Mouse (Mus musculus): ENCODE results near the gene Emb. TPM values are rescaled to one million over a fixed set of nuclear protein-coding genes. Genes with fewer than 3 reads are reported as not detected.
"Not testable (repeated sequence)": the region's sequence is repeated elsewhere in the genome, so short reads cannot be mapped to it uniquely, and the experiment has no call there.

Emb gene
- 10 to 100 TPM; 18.5 to 19.1 TPM for total RNA-seq (2021)

DNA sequence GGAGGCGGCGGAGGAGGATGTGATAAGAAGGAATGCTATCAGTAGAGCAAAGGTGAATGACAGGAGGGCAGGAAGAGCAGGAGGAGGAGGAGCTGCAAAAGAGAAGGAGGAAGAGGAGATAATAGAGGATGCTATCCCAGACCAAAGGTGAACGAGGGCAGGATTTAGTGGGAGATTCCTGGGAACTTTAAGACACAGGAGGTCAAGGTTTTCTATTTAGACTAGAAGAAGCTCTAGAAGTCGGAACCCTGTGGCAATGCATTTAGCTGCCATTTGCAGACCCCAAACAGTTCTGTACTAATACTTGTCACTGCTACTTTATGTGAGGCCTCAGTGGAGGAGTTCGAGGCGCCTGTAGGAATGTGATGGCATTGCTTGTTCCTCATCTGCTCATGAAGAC is at the start of gene Emb:
Emb (plus strand) TSS at position 301 of the 400 bp plus-strand sequence.
- no peak for DNase-seq (ENCODE audit: extremely low spot score in 1 of 2, low spot score in 2 of 2)
- intact Hi-C loops (cut with DNase I): no loop called here

DNA sequence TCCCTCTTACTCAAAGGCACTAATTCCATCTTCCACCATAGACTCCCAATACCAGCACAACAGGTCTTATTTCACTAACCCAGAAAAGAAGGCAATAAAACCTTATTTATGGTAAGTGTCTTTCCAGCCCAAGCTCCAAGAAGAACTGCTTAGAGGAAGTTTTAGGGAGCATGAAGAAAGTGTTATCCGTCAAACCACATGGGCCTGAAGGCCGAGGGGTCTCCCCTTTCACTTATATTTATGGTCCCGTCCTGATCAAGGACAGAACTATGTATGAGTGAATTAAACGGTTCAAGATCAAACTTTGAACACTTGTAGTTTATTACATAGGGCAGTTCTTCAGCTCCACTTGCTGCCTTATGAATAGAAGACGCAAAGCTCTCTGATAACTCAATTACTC is 44.4 kb upstream of the Emb start:
- intact Hi-C loops (cut with DNase I): no loop called here
- no peak for DNase-seq (ENCODE audit: extremely low spot score in 1 of 2, low spot score in 2 of 2)

DNA sequence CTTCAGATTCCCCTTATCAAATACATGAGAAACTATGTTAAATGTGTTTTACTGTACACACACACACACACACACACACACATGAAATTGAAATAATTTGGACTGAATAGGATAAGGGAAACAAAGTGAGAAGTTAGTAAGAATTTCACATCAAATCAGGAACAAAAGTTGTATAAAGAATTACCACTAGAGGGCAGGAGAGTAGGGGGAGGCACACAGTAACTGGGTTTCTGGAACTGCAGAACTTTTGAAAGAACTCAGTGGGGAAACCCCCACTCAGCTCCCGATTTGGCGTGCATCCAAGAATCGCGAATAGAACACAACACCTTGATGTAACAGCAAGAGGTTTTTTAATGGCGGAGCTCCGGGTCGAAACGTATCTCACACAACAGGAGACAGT is 43.3 kb upstream of the Emb start:
- intact Hi-C loops (cut with DNase I): no loop called here
- DNase-seq (ENCODE audit: extremely low spot score in 1 of 2, low spot score in 2 of 2): no peak

DNA sequence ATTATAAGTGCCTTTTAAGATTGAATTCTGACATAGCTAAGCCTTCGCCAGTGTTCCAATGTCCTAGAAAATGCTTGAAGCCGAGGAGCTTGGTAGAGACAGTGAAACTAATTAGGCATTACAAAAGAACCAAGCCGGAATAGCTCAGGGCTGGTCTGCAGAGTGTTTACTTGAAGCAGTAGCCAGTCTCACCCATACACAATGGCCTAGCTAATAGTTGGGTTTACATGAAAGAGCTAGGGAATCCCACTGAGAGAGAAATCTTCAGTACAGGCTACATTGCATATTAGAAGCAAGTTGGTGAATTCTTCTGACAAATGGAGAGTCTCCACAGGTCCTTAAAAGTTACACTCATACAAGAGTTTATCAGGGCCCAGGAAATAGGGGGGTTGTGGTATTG is 27.4 kb upstream of the Emb start:
- DNase-seq (ENCODE audit: extremely low spot score in 1 of 2, low spot score in 2 of 2); intact Hi-C loops (cut with DNase I): not testable (repeated sequence)

DNA sequence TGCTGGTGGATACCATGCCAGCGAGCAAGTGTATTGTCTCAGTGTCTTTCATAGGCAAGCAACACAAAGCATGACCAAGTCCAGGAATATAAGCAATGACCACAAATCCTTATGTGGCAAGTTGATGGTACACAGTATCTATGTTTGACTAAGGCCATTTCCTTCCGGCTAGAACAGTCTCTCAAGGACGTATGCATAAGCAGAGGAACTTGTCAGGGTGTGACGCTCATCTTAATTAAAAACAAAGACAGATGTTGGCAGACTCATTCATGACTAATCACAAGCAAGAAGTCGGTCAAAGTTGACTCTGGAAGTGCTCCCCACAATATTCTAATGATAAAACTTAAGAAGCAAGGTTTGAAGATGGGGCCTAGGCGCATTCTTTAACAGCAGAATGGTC is 25.0 kb upstream of the Emb start:
- intact Hi-C loops (cut with DNase I): no loop called here
- no peak for DNase-seq (ENCODE audit: extremely low spot score in 1 of 2, low spot score in 2 of 2)

DNA sequence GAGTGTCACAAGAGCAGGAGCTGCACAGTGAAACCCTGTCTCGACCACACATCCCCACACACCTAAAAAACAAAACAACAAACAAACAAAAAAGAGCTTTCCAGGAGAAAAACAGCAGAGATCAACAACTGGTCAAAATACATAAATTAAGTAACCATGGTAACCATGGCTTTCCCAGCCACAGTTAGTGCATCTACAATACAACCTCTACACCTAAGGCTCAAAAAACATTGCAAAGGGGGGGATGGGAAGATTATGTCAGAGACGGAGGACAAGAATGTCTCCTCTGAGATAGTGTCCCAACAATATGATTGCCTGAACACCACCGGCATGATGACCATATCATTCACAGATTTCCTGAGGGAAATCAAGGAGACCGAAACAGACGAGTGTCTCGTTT is 23.0 kb upstream of the Emb start:
- intact Hi-C loops (cut with DNase I): no loop called here
- no peak for DNase-seq (ENCODE audit: extremely low spot score in 1 of 2, low spot score in 2 of 2)

DNA sequence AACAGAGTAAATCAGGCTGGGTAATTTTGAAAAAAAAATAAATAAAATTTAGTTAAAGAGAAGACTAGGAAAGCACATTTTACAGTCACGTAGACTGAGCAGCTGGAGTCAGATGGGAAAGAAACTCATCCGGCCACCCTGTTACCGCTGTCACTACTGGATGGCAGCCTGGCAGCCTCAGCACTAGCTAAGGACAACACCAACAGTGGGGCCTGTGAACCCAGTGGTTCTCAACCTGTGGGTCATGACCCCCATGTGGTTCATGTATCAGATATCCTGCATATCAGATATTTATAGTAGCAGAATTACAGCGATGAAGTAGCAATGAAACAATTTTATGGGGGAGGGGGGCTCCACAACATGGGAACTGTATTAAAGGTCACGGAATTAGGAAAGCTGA is 16.2 kb upstream of the Emb start:
- no peak for DNase-seq (ENCODE audit: extremely low spot score in 1 of 2, low spot score in 2 of 2)
- intact Hi-C loops (cut with DNase I): no loop called here

DNA sequence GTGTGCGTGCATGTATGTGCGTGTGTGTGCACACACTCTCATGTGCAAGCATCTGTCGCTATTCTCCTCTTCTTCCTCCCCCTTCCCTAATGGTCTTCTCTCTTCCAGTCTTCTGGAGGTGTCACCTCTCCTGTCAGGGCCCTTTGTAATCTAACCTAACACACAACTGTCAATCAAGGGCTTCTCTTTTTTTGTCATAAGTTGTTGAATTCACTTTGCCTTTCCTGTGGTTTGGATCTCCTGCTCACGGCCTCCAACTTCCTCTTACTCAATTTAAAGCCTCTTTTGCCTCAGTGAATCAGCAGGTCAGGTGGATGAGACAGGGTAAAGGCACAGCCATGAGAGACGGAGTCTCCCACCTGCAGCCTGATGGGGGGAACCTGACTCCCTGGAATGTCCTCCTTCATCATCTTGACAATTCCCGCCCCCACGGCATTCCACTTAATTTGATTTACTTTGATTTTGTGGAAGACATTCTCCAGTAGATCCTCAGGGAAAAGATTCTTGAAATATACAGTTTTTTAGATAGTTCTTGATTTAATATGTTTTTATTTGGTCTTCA is 14.8 kb upstream of the Emb start:
- no peak for DNase-seq (ENCODE audit: extremely low spot score in 1 of 2, low spot score in 2 of 2)
- intact Hi-C loops (cut with DNase I): no loop called here

DNA sequence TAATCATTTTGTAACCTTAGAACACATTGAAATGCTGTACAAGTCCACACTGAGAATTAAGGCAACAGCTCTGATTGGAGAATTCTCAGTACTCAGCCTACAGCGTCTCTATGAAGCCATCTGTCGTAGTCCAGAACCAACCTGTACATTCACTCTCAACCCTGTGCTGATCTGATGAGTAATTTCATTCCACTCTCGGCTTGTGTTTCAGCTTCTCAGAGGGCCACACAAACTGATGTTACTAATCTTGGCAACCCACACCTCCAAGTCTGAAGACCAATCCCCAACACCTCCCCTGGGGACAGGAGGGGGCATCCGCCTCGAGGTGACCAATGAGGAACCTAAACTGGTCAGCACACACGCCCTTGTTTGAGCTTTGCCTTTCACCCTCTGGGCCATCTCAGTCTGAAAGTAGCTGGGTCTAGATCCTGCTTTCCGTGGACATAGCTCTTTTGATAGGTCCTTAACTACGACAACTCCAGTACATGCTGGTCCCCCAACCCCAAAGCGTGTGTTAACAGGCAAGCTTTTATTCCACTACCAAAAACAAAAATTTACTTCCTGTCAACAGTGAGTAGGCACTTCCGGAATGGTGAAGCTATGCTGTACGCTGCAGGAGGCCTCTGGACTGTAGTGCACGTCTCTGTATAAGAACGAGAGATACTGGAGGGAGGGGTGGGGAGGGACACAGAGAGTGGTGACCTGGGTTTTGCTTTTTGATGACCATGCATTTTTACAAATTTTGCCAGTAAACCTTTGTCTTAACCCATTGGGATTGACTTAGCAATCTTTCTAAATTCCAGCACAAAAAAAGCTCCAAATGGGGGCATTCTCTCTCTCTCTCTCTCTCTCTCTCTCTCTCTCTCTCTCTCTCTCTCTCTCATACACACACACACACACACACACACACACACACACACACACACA is 12.5 kb upstream of the Emb start:
- no peak for DNase-seq (ENCODE audit: extremely low spot score in 1 of 2, low spot score in 2 of 2)
- intact Hi-C loops (cut with DNase I): no loop called here

DNA sequence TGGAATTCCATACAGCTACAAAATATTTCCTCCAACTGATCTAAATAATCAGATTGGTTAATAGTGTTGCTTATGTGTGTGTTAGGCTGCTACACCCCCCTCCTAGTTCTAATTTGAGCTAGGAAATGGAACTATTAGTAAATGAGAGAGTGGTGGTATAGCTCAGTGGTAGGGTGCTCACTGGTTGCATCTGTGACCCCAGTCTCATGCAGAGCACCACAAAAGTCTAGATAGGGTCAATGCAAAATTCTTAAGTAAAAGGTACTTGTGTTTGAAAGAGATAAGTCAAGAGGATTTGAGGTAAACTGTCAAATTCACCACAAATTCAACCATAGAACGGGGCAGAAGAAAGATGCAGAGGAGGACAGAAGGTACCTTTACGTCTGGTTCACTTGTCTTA is 10.7 kb upstream of the Emb start:
- intact Hi-C loops (cut with DNase I): no loop called here
- no peak for DNase-seq (ENCODE audit: extremely low spot score in 1 of 2, low spot score in 2 of 2)

DNA sequence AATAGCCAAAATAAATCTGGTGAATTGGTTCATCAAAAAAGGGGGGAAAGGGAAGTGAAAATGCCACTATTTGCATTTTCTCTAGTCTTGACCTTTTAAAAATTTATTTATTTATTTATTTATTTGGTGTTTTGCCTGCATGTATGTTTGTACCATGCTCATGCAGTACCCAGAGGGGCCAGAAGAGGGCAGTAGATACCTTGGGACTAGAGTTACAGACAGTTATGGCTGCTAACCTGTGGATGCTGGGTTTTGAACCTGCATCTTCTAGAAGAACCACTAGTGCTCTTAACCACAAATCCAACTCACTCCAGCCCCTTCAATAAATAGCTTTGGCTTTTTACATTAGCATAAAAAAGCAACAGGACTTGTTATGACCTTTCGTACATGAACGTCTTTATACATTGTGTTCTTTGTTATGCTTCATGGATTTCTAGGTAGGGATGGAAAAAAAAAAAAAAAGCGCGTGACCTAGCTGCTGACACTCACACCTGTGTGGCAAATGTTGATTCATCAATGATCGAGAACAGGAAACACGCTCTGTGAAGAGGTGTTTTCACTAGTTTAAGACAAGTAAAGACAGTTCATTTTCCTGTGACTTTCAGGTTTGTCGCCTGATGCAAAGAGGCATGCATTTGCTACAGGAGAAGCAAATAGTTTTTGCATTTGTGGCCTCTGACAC is 9.8 kb upstream of the Emb start:
- intact Hi-C loops (cut with DNase I): no loop called here
- peak; percentile 50 to 75 for DNase-seq (ENCODE audit: extremely low spot score in 1 of 2, low spot score in 2 of 2)

DNA sequence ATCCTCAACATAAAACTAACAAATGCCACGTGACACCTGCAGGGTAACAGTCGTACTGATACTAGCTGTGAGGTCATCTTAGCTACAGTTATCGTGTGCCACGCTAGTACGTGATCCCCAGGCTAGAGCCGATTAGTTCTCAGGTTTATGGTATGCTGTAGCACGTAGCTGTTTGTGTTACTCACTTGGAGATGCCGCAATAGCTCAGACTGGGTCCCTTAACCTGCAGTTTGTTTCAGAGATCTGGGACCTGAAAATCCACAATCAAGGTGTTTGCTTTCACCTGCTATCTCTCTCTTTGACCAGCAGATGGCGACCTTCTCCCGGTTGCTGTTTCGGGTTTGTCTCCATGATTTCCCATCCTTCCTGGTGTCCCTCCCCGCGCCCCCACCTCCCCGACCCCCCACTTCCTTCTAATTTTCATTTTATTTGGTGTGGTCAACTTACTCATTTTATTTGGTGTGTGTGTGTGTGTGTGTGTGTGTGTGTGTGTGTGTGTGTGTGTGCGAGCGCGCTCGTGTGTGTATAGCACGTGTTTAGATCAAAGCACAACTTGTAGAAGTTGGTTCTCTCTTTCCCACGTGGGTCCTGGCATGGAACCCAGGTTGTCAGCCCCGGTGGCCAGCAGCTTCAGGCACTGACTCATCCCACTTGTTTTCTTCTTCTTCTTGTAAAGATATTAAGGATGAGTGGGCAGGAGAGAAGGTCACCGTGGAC is 5.4 kb upstream of the Emb start:
- intact Hi-C loops (cut with DNase I): loop anchor here (2.0 to 5.0 kb wide), 2 partner anchors 84 to 109 kb away; no protein-coding TSS in a partner anchor
- no peak for DNase-seq (ENCODE audit: extremely low spot score in 1 of 2, low spot score in 2 of 2)

DNA sequence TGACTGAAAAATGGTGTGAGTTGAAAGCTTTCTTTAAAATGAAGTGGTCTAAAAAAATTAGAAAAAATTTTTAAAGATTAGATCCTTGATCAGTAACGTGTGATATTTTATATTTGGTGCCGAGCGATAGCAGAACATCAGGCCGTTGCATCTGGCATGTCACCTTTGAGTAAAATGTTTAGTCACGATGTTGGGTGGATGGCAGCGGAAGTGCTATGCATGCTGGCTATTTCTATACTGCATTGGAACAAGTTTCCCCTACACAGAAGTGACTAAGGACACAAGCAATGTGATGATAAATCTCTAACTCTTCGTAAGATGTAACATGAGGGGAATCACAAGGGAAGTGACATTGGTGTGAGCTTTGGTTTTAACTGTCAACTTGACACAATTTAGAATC is 3.7 kb upstream of the Emb start:
- intact Hi-C loops (cut with DNase I): loop anchor here (5.0 kb wide), 1 partner anchor 108 kb away; no protein-coding TSS in a partner anchor
- no peak for DNase-seq (ENCODE audit: extremely low spot score in 1 of 2, low spot score in 2 of 2)

DNA sequence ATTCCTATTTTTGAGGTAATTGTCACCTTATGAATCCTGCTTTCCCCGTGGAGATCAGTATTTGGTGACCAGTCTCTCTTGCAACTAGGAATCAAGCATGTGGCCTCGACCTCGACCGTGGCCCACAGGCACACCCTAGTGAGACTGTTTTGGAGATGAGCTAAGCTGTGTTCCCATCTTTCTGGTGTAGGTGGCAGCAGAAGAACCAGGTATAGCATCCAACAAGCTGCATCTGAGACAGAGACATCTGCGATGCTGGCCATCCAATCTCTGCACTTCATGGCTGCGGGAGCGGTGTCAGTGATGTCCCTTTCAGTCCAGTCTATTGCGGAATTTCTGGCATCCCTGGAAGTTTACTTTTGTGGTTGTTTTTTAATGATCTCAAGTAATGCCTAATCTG is 2.3 kb upstream of the Emb start:
- intact Hi-C loops (cut with DNase I): no loop called here
- no peak for DNase-seq (ENCODE audit: extremely low spot score in 1 of 2, low spot score in 2 of 2)

DNA sequence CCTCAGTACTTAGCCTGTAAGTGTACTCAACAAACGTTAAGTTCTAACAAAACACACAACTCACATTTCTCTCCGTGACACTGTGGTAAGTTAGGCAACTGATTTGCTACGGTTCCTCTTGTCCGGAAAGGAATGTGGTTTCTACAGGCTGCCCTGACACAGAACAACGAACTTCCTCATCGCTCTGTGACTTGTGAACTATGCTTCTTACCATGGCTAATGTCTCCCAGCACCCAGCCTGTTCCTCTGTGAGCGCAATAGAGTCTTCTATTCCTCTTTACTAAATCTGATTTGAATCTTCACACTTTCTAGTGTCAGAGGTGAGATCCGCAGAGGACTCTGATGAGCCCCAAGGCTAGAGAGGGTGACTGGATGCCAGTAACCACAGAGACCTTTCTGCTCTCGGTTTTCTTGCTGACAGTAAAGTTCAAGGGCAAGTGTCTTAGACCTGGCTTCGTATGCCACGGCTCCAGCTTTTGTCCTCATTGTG is 3.1 kb downstream of the Emb start:
- DNase-seq (ENCODE audit: extremely low spot score in 1 of 2, low spot score in 2 of 2): no peak
- intact Hi-C loops (cut with DNase I): no loop called here

DNA sequence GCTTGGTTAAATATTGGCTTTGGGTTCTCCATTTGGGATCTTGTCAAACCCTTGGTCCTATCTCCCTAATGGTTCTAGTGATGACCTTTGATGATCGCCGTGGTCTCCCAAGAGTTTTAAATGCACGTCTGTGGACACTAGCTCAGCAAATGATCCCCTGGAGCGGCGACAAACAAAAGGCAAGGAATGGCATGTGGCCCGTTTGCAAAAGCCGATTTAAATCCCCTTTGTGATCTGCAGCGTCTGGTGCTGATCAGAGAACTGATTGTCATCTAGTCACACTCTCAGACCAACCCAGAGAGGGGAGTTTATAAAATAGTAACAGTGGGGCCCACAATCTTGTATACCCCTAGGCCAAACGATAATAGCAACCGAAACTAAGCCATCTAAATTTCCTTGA is 7.1 kb downstream of the Emb start:
- intact Hi-C loops (cut with DNase I): no loop called here
- no peak for DNase-seq (ENCODE audit: extremely low spot score in 1 of 2, low spot score in 2 of 2)

DNA sequence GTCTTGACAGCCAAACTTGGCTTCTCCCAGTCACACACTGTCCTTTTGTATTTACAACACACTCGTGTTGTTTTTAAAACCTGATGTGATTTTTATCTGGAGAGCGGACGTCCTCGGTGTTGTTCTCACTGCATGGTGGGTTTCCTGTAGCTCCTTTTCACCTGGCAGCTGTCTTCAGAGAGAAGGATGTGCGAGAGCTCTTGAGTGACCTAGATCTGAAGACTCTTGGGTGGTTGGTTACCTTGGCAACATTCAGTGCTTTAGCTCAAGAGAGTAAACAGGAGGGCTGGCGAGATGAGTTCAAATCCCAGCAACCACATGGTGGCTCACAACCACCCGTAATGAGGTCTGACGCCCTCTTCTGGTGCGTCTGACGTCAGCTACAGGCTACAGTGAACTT is 7.8 kb downstream of the Emb start:
- DNase-seq (ENCODE audit: extremely low spot score in 1 of 2, low spot score in 2 of 2): no peak
- intact Hi-C loops (cut with DNase I): no loop called here

DNA sequence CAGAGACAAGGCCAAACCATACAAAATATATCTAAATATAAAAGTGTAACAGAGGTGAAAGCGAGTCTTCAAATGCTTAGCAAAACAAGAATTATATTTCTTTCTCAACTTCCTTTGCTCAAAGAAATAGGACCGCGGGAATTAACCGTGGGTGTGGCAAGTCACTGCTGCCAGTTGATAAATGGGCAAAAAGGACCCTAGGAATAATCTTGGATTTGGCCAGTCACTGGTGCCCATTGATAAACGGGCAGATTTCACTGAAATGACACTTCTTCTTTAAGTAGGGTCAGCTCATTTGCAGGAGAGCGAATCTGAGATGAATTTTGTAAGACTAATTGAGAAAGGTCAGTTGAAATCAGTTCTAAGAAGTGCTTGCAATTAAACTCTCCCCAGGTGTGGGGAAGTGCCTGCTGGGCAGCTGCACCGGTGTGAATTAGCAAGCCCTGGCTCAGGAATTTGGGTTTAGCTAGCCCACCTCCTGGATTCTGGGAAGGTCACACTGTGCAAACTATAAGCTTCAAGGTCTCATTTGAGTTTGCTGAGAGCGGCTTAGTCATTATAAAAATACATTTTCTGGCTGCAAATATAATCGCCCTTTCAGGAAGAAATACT is 8.5 kb downstream of the Emb start:
- intact Hi-C loops (cut with DNase I): no loop called here
- DNase-seq (ENCODE audit: extremely low spot score in 1 of 2, low spot score in 2 of 2): no peak

DNA sequence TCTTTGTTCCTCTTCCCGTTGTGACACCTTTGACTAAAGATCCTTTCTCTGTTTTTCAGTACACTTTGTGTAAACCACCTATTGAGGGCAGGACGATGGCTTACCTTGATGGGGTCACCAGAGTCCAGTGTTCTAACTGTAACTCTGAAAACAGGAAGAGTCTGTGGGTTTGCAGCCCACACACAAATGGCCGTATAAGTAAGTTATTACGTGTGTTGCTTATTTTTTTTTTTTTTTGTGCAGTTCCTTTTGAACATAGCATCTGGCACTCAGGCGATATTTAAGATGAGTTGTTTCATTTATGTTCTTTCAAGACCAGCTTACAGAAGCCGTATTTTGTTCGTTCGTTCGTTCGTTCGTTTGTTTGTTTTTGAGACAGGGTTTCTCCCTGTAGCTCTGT is 9.3 kb downstream of the Emb start:
- intact Hi-C loops (cut with DNase I): no loop called here
- no peak for DNase-seq (ENCODE audit: extremely low spot score in 1 of 2, low spot score in 2 of 2)
